Mouse (Mus musculus) E14TG2a.4 (cell line): ENCODE measurements around the gene Psmd14.

Source experiments
- H3K27me3 ChIP-seq: 2 replicates; pipeline ENCODE4 v1.6.1; 2014; ENCODE audit warnings: low read length, control low read depth; ENCODE audit not compliant: insufficient read depth
- H3K36me3 ChIP-seq: 2 replicates; pipeline ENCODE4 v1.6.1; 2014; ENCODE audit warnings: low read length, control low read depth; ENCODE audit not compliant: insufficient read depth
- H3K4me1 ChIP-seq: replicated peaks from 2 replicates; pipeline ENCODE4 v1.6.1; 2014; ENCODE audit warnings: low read depth, low read length, control low read depth
- H3K4me3 ChIP-seq: replicated peaks from 2 replicates; pipeline ENCODE4 v1.5.1; 2014; ENCODE audit warnings: mild to moderate bottlenecking, low read length
- H3K9me3 ChIP-seq: 2 replicates; pipeline ENCODE4 v1.6.1; 2014; ENCODE audit warnings: low read length, control low read depth
- CTCF ChIP-seq: conservative IDR thresholded peaks from 2 replicates; pipeline ENCODE4 v1.5.1; 2014; ENCODE audit warnings: low read length
- NANOG ChIP-seq: IDR thresholded peaks from 2 replicates; pipeline ENCODE4 v1.6.1; 2014; ENCODE audit warnings: borderline replicate concordance, low read length, mixed read lengths
- POU5F1 ChIP-seq: IDR thresholded peaks from 2 replicates; pipeline ENCODE4 v1.6.1; 2014; ENCODE audit warnings: low read length, borderline replicate concordance

Psmd14 gene

GRCm38 (mm10) chr2:61709570-61709969 lies 1.9 kb upstream of the Psmd14 start:
- peaks cover 4% of the 10 kb centered on the region for H3K27me3 ChIP-seq
- H3K4me3 ChIP-seq = no peak overlapping the region
- TF ChIP-seq POU5F1 = no peak
- TF ChIP-seq NANOG = no peak
- TF ChIP-seq CTCF = no peak
- peaks cover 9% of the 10 kb centered on the region for H3K36me3 ChIP-seq
- no peaks in the 10 kb centered on the region for H3K9me3 ChIP-seq
- H3K4me1 ChIP-seq = peaks cover 16% of the 10 kb centered on the region

- H3K9me3 ChIP-seq = no peaks in the 10 kb centered on the region
- peak overlapping the region; percentile 97 for H3K4me3 ChIP-seq
- peaks cover 9% of the 10 kb centered on the region for H3K36me3 ChIP-seq
- peaks cover 16% of the 10 kb centered on the region for H3K4me1 ChIP-seq
- no peak for TF ChIP-seq CTCF
- no peaks in the 10 kb centered on the region for H3K27me3 ChIP-seq
Observed at GRCm38 (mm10) chr2:61712526-61712925, 1.0 kb downstream of the Psmd14 start.

GRCm38 (mm10) chr2:61722401-61722982 lies 11.0 kb downstream of the Psmd14 start:
- H3K9me3 ChIP-seq = no peaks in the 10 kb centered on the region
- TF ChIP-seq CTCF (no peak), NANOG (no peak), POU5F1 (no peak)
- no peaks in the 10 kb centered on the region for H3K4me1 ChIP-seq
- no peaks in the 10 kb centered on the region for H3K27me3 ChIP-seq
- no peak overlapping the region for H3K4me3 ChIP-seq
- H3K36me3 ChIP-seq = peaks cover 9% of the 10 kb centered on the region; the same call in 1 of the 2 replicates

- no peak for TF ChIP-seq NANOG
- no peak for TF ChIP-seq CTCF
- no peak for TF ChIP-seq POU5F1
- Histone ChIP-seq H3K4me3 (no peak overlapping the region), H3K36me3 (peaks cover 38% of the 10 kb centered on the region), H3K9me3 (no peaks in the 10 kb centered on the region), H3K4me1 (0 out of 2 replicates have a peak, but pooled peaks cover 2% of the 10 kb centered on the region), H3K27me3 (no peaks in the 10 kb centered on the region)
Observed at GRCm38 (mm10) chr2:61732802-61733486, 21.4 kb downstream of the Psmd14 start.

GRCm38 (mm10) chr2:61734175-61734574 lies 22.7 kb downstream of the Psmd14 start:
- no peak for TF ChIP-seq POU5F1
- TF ChIP-seq NANOG = no peak
- no peak for TF ChIP-seq CTCF
- no peak overlapping the region for H3K4me3 ChIP-seq
- no peaks in the 10 kb centered on the region for H3K9me3 ChIP-seq
- peaks cover 31% of the 10 kb centered on the region for H3K36me3 ChIP-seq
- H3K27me3 ChIP-seq = no peaks in the 10 kb centered on the region
- H3K4me1 ChIP-seq = 0 out of 2 replicates have a peak, but pooled peaks cover 2% of the 10 kb centered on the region

GRCm38 (mm10) chr2:61746051-61746450 lies 34.6 kb downstream of the Psmd14 start:
- peaks cover 16% of the 10 kb centered on the region for H3K4me1 ChIP-seq
- TF ChIP-seq CTCF = no peak
- no peak for TF ChIP-seq NANOG
- no peak for TF ChIP-seq POU5F1
- H3K4me3 ChIP-seq = no peak overlapping the region
- no peaks in the 10 kb centered on the region for H3K9me3 ChIP-seq
- H3K36me3 ChIP-seq = peaks cover 3% of the 10 kb centered on the region; the same call in 1 of the 2 replicates
- no peaks in the 10 kb centered on the region for H3K27me3 ChIP-seq

GRCm38 (mm10) chr2:61746580-61746979 lies 35.1 kb downstream of the Psmd14 start:
- peaks cover 3% of the 10 kb centered on the region; the same call in 1 of the 2 replicates for H3K36me3 ChIP-seq
- H3K4me3 ChIP-seq = no peak overlapping the region
- no peaks in the 10 kb centered on the region for H3K9me3 ChIP-seq
- TF ChIP-seq POU5F1 (no peak), CTCF (no peak), NANOG (no peak)
- H3K27me3 ChIP-seq = no peaks in the 10 kb centered on the region
- H3K4me1 ChIP-seq = peaks cover 21% of the 10 kb centered on the region

GRCm38 (mm10) chr2:61747411-61747810 lies 35.9 kb downstream of the Psmd14 start:
- TF ChIP-seq NANOG (no peak), CTCF (no peak), POU5F1 (no peak)
- peaks cover 25% of the 10 kb centered on the region for H3K4me1 ChIP-seq
- H3K27me3 ChIP-seq = no peaks in the 10 kb centered on the region
- peaks cover 3% of the 10 kb centered on the region; the same call in 1 of the 2 replicates for H3K36me3 ChIP-seq
- H3K4me3 ChIP-seq = no peak overlapping the region
- no peaks in the 10 kb centered on the region for H3K9me3 ChIP-seq

- no peaks in the 10 kb centered on the region for H3K27me3 ChIP-seq
- H3K36me3 ChIP-seq = no peaks in the 10 kb centered on the region; the same call in 1 of the 2 replicates
- peaks cover 26% of the 10 kb centered on the region for H3K4me1 ChIP-seq
- no peak overlapping the region for H3K4me3 ChIP-seq
- H3K9me3 ChIP-seq = no peaks in the 10 kb centered on the region
- no peak for TF ChIP-seq POU5F1
- TF ChIP-seq CTCF = no peak
- no peak for TF ChIP-seq NANOG
Observed at GRCm38 (mm10) chr2:61750702-61751101, 39.2 kb downstream of the Psmd14 start.
